Mouse (Mus musculus) forebrain, embryonic 10.5 days (tissue): ENCODE measurements around the gene Coq10a. TPM values are rescaled to one million over a fixed set of nuclear protein-coding genes. Genes with fewer than 3 reads are reported as not detected.

Source experiments
- DNase-seq: peaks from one replicate; pipeline ENCODE4 v3.0.0-alpha.2; 2017; ENCODE audit warnings: low spot score; ENCODE audit errors: extremely low spot score
- H3K27ac ChIP-seq: fragments of 300-500 bp; sonication (generic); 2 replicates; pipeline ENCODE4 v1.5.1; 2016; ENCODE audit warnings: mild to moderate bottlenecking
- H3K27me3 ChIP-seq: fragments of 300-500 bp; sonication (generic); 2 replicates; pipeline ENCODE4 v1.6.1; 2016; ENCODE audit warnings: mild to moderate bottlenecking; ENCODE audit not compliant: poor library complexity, severe bottlenecking
- H3K36me3 ChIP-seq: fragments of 300-500 bp; sonication (generic); replicated peaks from 2 replicates; pipeline ENCODE4 v1.6.1; 2016; ENCODE audit warnings: mild to moderate bottlenecking, moderate library complexity
- H3K4me1 ChIP-seq: fragments of 300-500 bp; sonication (generic); 2 replicates; pipeline ENCODE4 v1.6.1; 2016
- H3K4me3 ChIP-seq: fragments of 300-500 bp; sonication (generic); 2 replicates; pipeline ENCODE4 v1.5.1; 2016; ENCODE audit warnings: mild to moderate bottlenecking, moderate library complexity
- H3K9me3 ChIP-seq: fragments of 300-500 bp; sonication (generic); 2 replicates; pipeline ENCODE4 v1.6.1; 2016; ENCODE audit warnings: mild to moderate bottlenecking, moderate library complexity
- whole genome bisulfite sequencing: fragments of 180-500 bp; shearing (Covaris S2); methylation state at CpG from one replicate; pipeline ENCODE4 v1.1.7; 2016; 5-methylcytosine and 5-hydroxymethylcytosine counted together
- polyA plus RNA-seq: library from polyadenylated mRNA; unstranded; fragments of >200 nt; fragmentation: Nextera tagmentation; extraction: Ambion mirVana; gene quantifications from 2 replicates; pipeline ENCODE4 v1.2.1, GENCODE M21; 2016

Gene Coq10a
- polyA plus RNA-seq, 1 experiment from 2014 or later = 9.2 TPM

DNA sequence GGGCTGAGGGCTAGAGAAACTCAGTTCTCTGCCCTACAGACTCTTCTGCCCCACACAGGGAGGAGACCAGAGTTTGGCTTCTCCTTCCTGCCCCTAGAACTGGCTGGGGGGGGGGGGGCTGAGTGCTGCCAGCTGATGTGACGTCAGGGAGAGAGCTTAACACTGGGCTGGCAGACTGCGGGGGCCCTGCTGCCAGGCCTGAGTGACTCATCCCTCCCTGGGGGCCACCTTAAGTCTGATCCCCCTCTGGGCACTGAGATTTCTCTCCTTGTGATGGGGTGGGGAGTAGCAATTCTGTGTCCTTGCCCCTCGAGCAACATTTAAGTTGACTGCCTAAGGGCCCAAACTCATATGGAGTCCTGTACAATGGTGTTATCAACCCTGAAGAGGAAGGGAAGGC lies 9.7 kb upstream of the Coq10a start:
- Histone ChIP-seq H3K4me3 (peak overlapping the region; percentile 75), H3K4me1 (peaks cover 32% of the 10 kb centered on the region), H3K36me3 (peaks cover 57% of the 10 kb centered on the region), H3K27me3 (no peaks in the 10 kb centered on the region), H3K9me3 (no peaks in the 10 kb centered on the region), H3K27ac (0 out of 2 replicates have a peak overlapping the region, but pooled peaks have one; percentile 98)
- WGBS = 83% methylated on average over 3 of the region's 3 CpGs
- no peak for DNase-seq

DNA sequence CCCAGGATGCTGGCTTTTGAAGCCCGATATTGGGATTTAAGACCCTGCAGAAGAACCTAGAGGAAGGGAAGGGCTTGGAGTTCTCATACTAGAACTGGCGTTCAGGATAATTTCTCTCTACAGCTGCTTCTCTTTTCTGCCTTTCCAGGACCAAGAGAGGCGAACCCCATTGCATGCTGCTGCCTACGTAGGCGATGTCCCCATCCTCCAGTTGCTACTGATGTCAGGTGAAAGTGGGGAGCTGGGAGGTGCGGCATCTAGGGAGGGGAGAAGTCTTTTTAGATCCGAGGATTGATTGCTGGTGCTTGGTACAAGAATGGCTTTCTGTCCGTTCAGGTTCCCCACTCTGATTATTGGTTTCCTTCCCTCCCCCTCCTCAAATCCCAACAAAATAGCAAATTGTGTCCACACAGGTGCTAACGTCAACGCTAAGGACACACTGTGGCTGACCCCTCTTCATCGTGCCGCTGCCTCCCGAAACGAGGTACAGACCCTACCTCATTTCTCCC lies 9.2 kb upstream of the Coq10a start:
- Histone ChIP-seq H3K27me3 (no peaks in the 10 kb centered on the region), H3K4me1 (peaks cover 32% of the 10 kb centered on the region), H3K27ac (peak overlapping the region; percentile 98), H3K36me3 (peaks cover 52% of the 10 kb centered on the region), H3K9me3 (no peaks in the 10 kb centered on the region), H3K4me3 (peak overlapping the region; percentile 75)
- WGBS = 59% methylated on average over 14 of the region's 14 CpGs
- no peak for DNase-seq

DNA sequence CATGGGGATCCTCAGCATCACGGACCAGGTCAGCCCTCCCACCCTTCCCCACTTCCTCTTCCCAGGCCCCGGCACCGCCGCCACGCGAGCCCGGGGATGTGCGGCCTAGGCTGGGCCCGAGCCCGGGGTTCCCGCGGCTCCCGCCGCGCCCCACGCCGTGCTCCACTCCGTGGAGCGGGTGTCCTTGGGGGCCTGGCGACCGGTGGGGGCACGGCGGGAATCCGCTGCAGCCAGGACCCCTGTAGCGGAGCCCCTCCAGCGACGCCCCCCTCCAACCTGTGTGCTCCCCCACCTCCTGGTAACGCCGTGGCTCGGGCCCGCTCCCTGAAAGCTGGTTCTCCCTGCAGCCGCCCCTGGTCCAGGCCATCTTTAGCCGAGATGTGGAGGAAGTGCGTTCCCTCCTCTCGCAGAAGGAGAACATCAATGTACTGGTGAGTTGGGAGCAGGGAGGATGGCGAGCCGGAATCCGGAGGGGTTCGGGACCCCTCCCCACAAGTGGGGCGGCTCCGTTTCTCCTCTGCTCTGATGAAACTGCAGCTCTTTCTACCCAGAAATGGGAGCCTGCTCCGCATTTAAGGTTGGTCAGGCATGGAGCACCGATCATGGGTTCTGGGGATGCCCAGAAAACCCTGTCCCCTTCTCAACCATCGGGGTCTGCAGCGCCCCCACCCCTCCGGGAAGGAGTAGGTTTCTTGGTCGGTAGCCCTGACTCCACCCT lies 8.6 kb upstream of the Coq10a start:
- Histone ChIP-seq H3K4me1 (peaks cover 32% of the 10 kb centered on the region), H3K4me3 (peak overlapping the region; percentile 75), H3K9me3 (no peaks in the 10 kb centered on the region), H3K27me3 (no peaks in the 10 kb centered on the region), H3K36me3 (peaks cover 46% of the 10 kb centered on the region), H3K27ac (peak overlapping the region; percentile 98)
- under 1% methylated on average over 43 of the region's 47 CpGs for WGBS
- DNase-seq = peak; percentile 59

DNA sequence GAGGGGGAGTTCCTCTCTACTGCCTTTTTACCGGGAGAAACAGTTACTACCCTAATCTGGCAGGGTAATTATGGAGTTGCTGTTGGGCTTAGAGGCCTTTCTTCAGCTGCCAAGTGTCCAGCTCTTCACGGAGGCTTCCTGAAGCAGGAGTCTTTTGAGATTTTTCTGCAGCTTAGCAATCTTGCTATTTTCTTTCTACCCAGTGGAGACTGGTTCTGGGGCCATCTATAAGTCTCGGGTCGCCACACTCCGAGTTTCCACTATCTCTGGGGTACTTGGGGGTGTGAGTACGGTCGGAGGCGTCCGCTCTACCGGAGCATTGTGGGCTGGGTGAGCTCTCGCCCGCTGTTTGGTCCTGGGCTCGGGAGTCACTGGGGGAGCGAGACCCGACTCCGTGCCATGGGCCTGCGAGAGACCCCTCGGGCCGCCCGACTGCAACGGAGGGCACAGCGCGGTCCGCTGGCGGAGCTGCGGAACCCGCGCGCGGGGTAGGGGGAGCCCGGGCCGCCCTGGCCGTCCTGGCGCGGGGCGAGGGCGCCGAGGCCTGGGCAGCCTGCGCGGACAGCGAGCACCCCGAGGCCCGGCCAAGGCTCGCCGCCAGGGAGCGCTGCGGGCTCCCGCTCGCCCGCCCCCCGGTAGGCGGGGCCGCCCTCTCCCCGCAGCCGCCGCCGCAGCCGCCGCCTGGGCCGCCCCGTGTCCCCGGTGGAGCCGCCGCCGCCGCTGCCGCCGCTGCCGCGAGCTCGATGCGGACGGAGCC lies 7.8 kb upstream of the Coq10a start, which contains the start of gene Ankrd52:
Gene Ankrd52 (plus strand): TSS at position 661 of the 757 bp plus-strand sequence.
- Histone ChIP-seq H3K4me1 (peaks cover 32% of the 10 kb centered on the region), H3K27ac (peak within 1 kb of the TSS; percentile 98), H3K36me3 (peaks cover 39% of the 10 kb centered on the region), H3K4me3 (peak within 1 kb of the TSS; percentile 75), H3K9me3 (no peaks in the 10 kb centered on the region), H3K27me3 (no peaks in the 10 kb centered on the region)
- peak; percentile 83 for DNase-seq
- WGBS = under 1% methylated on average over 73 of the region's 73 CpGs

DNA sequence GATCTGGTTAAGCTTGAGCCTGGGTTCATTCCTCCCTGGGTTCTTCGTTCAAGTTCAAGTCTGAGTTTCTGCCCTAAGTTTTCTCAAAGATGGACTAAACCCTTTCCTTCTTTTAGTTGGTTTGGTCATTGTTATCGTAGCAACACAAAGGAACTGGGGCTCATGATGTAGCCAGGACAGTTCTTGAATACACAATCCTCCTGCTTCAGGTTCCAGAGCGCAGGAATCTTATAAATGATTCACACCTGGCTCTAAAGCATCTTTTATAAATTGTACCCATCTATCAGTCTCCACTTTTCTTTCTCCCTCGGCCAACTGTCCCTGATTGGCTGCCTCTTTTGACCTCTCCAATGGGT lies 7.3 kb upstream of the Coq10a start:
- Histone ChIP-seq H3K4me1 (peaks cover 32% of the 10 kb centered on the region), H3K36me3 (peaks cover 33% of the 10 kb centered on the region), H3K27ac (peak overlapping the region; percentile 98), H3K9me3 (no peaks in the 10 kb centered on the region), H3K27me3 (no peaks in the 10 kb centered on the region), H3K4me3 (peak overlapping the region; percentile 75)
- 48% methylated on average over 4 of the region's 4 CpGs for WGBS
- DNase-seq = no peak

DNA sequence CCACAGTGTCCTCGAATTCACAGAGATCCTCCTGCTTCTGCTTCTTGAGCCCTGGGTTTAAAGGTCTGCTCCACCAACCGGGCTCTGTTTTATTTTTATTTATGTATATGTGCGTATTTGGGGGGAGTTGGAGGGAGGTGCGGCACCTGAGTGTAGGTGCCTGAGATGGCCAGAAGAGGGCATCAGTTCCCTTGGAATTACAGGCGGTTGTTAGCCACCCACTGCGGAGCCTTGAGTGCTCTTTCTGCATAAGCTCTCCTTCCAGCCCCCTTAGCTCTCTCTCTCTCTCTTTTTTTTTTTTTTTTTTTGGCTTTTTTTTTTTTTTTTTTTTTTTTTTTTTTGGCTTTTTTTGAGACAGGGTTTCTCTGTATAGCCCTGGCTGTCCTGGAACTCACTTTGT lies 5.6 kb upstream of the Coq10a start:
- H3K27ac ChIP-seq = no peak overlapping the region
- H3K4me3 ChIP-seq = no peak overlapping the region
- WGBS = 72% methylated on average over 6 of the region's 6 CpGs
- peaks cover 16% of the 10 kb centered on the region for H3K36me3 ChIP-seq
- H3K4me1 ChIP-seq = peaks cover 37% of the 10 kb centered on the region
- DNase-seq = no peak
- H3K9me3 ChIP-seq = no peaks in the 10 kb centered on the region
- H3K27me3 ChIP-seq = no peaks in the 10 kb centered on the region

DNA sequence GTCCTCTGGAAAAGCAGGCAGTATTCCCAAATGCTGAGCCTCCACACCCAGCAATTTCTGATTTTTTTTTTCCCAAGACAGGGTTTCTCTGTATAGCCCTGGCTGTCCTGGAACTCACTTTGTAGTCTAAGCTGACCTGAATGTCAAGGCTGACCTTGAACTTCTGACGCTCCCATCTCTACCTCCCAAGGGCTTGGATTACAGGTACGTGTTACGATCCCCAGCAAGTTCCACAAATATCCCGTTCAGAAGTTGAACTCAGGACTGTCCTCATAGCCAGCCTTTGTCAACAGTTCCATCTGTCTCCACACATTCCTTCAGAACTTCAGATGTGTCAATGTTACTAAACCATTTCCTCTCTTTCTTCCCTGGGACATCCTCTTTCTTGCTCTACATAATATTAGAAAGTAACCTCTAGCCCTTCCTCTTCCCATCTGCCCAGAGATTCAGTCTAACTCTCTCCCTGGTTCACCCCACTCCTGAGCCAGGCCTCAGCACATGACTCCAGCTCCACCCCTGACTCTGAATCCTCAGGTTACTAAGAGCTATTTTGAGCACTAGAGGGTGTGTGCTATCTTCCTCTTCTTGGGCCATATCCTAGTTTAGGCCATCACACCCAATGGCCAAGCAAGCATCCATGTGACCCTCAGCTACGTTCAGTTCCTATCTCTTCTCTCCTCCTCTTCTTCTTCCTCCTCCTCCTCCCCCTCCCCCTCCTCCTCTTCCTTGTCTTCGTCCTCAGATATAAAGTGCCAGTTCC lies 4.4 kb upstream of the Coq10a start:
- Histone ChIP-seq H3K4me3 (no peak overlapping the region), H3K27ac (no peak overlapping the region), H3K9me3 (no peaks in the 10 kb centered on the region), H3K4me1 (peaks cover 30% of the 10 kb centered on the region), H3K27me3 (no peaks in the 10 kb centered on the region), H3K36me3 (peaks cover 4% of the 10 kb centered on the region)
- DNase-seq = no peak
- WGBS = 85% methylated on average over 6 of the region's 6 CpGs

DNA sequence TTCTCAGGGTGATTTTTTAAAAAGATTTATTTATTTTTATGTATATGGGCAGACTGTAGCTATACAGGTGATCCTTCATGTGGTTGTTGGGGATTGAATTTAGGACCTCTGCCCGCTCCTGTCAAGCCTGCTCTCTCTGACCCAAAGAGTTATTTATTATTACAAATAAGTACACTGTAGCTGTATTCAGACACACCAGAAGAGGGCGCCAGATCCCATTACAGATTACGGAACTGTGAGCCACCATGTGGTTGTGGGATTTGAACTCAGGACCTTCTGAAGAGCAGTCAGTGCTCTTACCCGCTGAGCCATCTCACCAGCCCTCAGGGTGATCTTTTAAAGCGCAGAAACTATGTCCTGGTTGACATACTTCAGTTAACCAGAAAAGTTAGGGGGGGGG lies 3.3 kb upstream of the Coq10a start:
- Histone ChIP-seq H3K4me3 (no peak overlapping the region), H3K9me3 (no peaks in the 10 kb centered on the region), H3K36me3 (no peaks in the 10 kb centered on the region), H3K27me3 (no peaks in the 10 kb centered on the region), H3K27ac (no peak overlapping the region), H3K4me1 (peaks cover 33% of the 10 kb centered on the region)
- DNase-seq = no peak
- 82% methylated on average over 5 of the region's 5 CpGs for WGBS

DNA sequence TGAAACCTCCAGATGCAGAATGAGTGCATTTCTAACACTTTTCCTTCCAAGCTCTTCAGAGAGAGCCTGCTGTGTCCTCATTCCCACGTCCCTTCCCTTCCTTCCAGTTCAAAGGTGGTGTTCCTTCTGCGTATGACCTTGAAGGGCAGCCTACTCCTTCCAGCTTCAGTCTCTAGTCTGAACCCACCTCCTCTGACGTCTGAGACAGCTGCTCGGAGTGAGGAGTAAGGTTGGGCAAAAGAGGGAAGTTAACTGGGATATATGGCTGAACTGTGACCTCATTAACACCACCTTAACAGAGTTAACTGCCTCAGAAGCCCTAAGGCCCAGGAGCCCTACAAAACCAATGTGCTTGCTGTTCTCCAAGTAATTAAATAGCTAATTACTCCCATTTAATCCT lies 1.8 kb upstream of the Coq10a start:
- no peak overlapping the region for H3K27ac ChIP-seq
- no peaks in the 10 kb centered on the region for H3K27me3 ChIP-seq
- H3K36me3 ChIP-seq = peaks cover 7% of the 10 kb centered on the region
- H3K4me3 ChIP-seq = no peak overlapping the region
- no peak for DNase-seq
- H3K9me3 ChIP-seq = no peaks in the 10 kb centered on the region
- H3K4me1 ChIP-seq = peaks cover 21% of the 10 kb centered on the region
- 60% methylated on average over 4 of the region's 4 CpGs for WGBS

DNA sequence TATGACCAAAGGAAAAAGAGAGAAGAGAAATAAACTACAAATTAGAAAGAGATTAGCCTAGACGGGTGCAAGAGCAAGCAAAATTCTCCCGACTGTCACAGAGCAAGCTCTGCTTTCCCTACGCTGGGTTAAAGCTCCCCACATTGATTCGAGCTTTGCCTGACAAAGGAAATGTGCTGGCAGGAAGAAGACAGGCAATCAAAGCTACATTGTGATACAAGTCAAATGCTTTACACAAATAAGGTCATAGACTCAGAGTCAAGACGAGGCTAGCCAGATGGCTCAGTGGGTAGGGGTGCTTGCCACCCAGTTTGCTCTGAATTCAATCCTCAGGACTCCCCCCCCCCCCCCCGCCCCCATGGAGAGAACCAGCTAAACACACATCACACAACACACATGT lies 1.2 kb upstream of the Coq10a start:
- Histone ChIP-seq H3K27ac (no peak overlapping the region), H3K9me3 (no peaks in the 10 kb centered on the region), H3K4me3 (no peak overlapping the region), H3K27me3 (no peaks in the 10 kb centered on the region), H3K36me3 (peaks cover 13% of the 10 kb centered on the region), H3K4me1 (peaks cover 21% of the 10 kb centered on the region)
- no peak for DNase-seq
- WGBS = 71% methylated on average over 5 of the region's 6 CpGs

DNA sequence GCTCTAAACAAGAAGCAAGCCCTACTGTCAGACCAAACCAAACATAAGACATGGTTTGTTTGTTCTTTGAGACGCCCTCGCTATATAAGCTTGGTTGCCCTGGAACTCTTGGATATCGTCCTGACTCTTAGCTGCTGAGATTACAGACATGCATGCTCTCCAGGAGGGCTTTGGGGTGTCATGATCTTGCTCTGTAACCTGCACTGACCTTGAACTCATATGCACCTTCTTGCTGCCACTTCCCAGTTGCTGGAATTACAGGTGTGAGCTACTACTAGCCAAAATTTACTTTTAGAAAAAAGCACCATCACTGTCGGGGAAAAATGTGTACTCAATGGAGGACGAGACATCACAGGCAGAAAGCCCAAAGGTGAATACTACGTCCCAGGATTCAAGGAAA lies 802 bp upstream of the Coq10a start:
- Histone ChIP-seq H3K4me1 (peaks cover 21% of the 10 kb centered on the region), H3K9me3 (no peaks in the 10 kb centered on the region), H3K27me3 (no peaks in the 10 kb centered on the region), H3K36me3 (peaks cover 17% of the 10 kb centered on the region), H3K27ac (peak overlapping the region; percentile 88), H3K4me3 (peak overlapping the region; percentile 75)
- no peak for DNase-seq
- WGBS = 83% methylated on average over 6 of the region's 6 CpGs

DNA sequence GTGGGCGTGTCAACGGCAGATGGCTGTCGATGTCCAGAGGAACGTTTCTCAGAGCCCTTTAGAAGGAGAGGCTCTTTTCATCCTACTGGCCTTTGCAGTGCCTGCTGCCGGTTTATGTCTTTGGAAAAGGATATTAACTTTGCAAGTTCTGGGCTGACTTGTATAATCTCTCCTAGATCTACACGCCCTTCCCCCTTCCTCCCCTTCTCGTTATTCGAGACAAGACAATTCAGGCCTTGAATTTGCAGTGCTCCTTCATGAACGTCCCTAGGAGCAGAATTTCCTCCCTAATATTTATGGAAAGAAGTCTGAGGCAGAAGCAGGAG lies 384 bp upstream of the Coq10a start:
- Histone ChIP-seq H3K27me3 (no peaks in the 10 kb centered on the region), H3K27ac (peak overlapping the region; percentile 88), H3K4me3 (peak overlapping the region; percentile 75), H3K4me1 (peaks cover 21% of the 10 kb centered on the region), H3K36me3 (peaks cover 22% of the 10 kb centered on the region), H3K9me3 (no peaks in the 10 kb centered on the region)
- WGBS = 8% methylated on average over 9 of the region's 9 CpGs
- no peak for DNase-seq
